Mouse (Mus musculus): ENCODE measurements around the gene Ubr4. TPM values are rescaled to one million over a fixed set of nuclear protein-coding genes. Genes with fewer than 3 reads are reported as not detected.

Ubr4 gene
- polyA plus RNA-seq, 1 experiment, result 130 TPM

GRCm38 (mm10) chr4:139336822-139337483, 15.5 kb upstream of the Ubr4 start:
- H3ac ChIP-seq (ENCODE audit: control insufficient read depth, insufficient read length), result no peak overlapping the region
- H3K4me2 ChIP-seq (ENCODE audit: low read depth), result no peak overlapping the region
- H3K4me3 ChIP-seq, result no peak overlapping the region
- H3K79me2 ChIP-seq (ENCODE audit: control insufficient read depth, insufficient read depth), result no peaks in the 10 kb centered on the region
- no peaks in the 10 kb centered on the region for H3K27me3 ChIP-seq (ENCODE audit: control insufficient read depth, insufficient read depth, insufficient read length)
- H3K36me3 ChIP-seq (ENCODE audit: control insufficient read depth, insufficient read depth), result no peaks in the 10 kb centered on the region
- TF ChIP-seq POLR2AphosphoS2 (IDR thresholded peaks at IDR 0.05; ENCODE audit: insufficient read length, low read depth), result no peak
- no peak for TF ChIP-seq E2F4 (IDR thresholded peaks at IDR 0.05; ENCODE audit: insufficient read depth)
- TF ChIP-seq MYOG (IDR thresholded peaks at IDR 0.05; ENCODE audit: control insufficient read depth in 1 of 3, insufficient read depth in 1 of 3, insufficient read length in 2 of 3, low read depth in 2 of 3), result no peak
- TF ChIP-seq SRF (IDR thresholded peaks at IDR 0.05; ENCODE audit: control insufficient read depth, insufficient read length, low read depth), result no peak
- no peak for TF ChIP-seq POLR2A (IDR thresholded peaks at IDR 0.05; ENCODE audit: insufficient read length, low read depth)
- TF ChIP-seq CEBPB (IDR thresholded peaks at IDR 0.05; ENCODE audit: insufficient read depth, poor library complexity, severe bottlenecking), result no peak
- no peak for TF ChIP-seq TCF12 (IDR thresholded peaks at IDR 0.05; ENCODE audit: insufficient read depth, poor library complexity, severe bottlenecking)
- no peak for TF ChIP-seq USF1 (IDR thresholded peaks at IDR 0.05; ENCODE audit: low read depth)
- TF ChIP-seq MYOD1 (IDR thresholded peaks at IDR 0.05; ENCODE audit: control insufficient read depth in 1 of 3, insufficient read length in 2 of 3, low read depth in 2 of 3), result no peak
- TF ChIP-seq REST (IDR thresholded peaks at IDR 0.05; ENCODE audit: insufficient read depth, insufficient read length), result no peak
- TF ChIP-seq MAX (IDR thresholded peaks at IDR 0.05; ENCODE audit: low read depth), result no peak
- no peak for TF ChIP-seq TCF3 (IDR thresholded peaks at IDR 0.05; ENCODE audit: insufficient read length, low read depth)

GRCm38 (mm10) chr4:139338145-139338544, 14.3 kb upstream of the Ubr4 start:
- Histone ChIP-seq H3K27me3 (ENCODE audit: control insufficient read depth, insufficient read depth, insufficient read length) (no peaks in the 10 kb centered on the region), H3K79me2 (ENCODE audit: control insufficient read depth, insufficient read depth) (no peaks in the 10 kb centered on the region), H3K36me3 (ENCODE audit: control insufficient read depth, insufficient read depth) (no peaks in the 10 kb centered on the region), H3ac (ENCODE audit: control insufficient read depth, insufficient read length) (no peak overlapping the region), H3K4me2 (ENCODE audit: low read depth) (no peak overlapping the region), H3K4me3 (no peak overlapping the region)
- TF ChIP-seq POLR2A (IDR thresholded peaks at IDR 0.05; ENCODE audit: insufficient read length, low read depth), result no peak
- TF ChIP-seq MYOG (IDR thresholded peaks at IDR 0.05; ENCODE audit: control insufficient read depth in 1 of 3, insufficient read depth in 1 of 3, insufficient read length in 2 of 3, low read depth in 2 of 3), result no peak
- no peak for TF ChIP-seq TCF12 (IDR thresholded peaks at IDR 0.05; ENCODE audit: insufficient read depth, poor library complexity, severe bottlenecking)
- no peak for TF ChIP-seq CEBPB (IDR thresholded peaks at IDR 0.05; ENCODE audit: insufficient read depth, poor library complexity, severe bottlenecking)
- no peak for TF ChIP-seq TCF3 (IDR thresholded peaks at IDR 0.05; ENCODE audit: insufficient read length, low read depth)
- TF ChIP-seq MYOD1 (IDR thresholded peaks at IDR 0.05; ENCODE audit: control insufficient read depth in 1 of 3, insufficient read length in 2 of 3, low read depth in 2 of 3), result no peak
- no peak for TF ChIP-seq E2F4 (IDR thresholded peaks at IDR 0.05; ENCODE audit: insufficient read depth)
- no peak for TF ChIP-seq MAX (IDR thresholded peaks at IDR 0.05; ENCODE audit: low read depth)
- no peak for TF ChIP-seq USF1 (IDR thresholded peaks at IDR 0.05; ENCODE audit: low read depth)
- TF ChIP-seq REST (IDR thresholded peaks at IDR 0.05; ENCODE audit: insufficient read depth, insufficient read length), result no peak
- TF ChIP-seq POLR2AphosphoS2 (IDR thresholded peaks at IDR 0.05; ENCODE audit: insufficient read length, low read depth), result no peak
- no peak for TF ChIP-seq SRF (IDR thresholded peaks at IDR 0.05; ENCODE audit: control insufficient read depth, insufficient read length, low read depth)

- Histone ChIP-seq H3K4me2 (ENCODE audit: low read depth) (no peak overlapping the region), H3K79me2 (ENCODE audit: control insufficient read depth, insufficient read depth) (no peaks in the 10 kb centered on the region), H3ac (ENCODE audit: control insufficient read depth, insufficient read length) (no peak overlapping the region), H3K4me3 (no peak overlapping the region), H3K36me3 (ENCODE audit: control insufficient read depth, insufficient read depth) (no peaks in the 10 kb centered on the region), H3K27me3 (ENCODE audit: control insufficient read depth, insufficient read depth, insufficient read length) (no peaks in the 10 kb centered on the region)
- no peak for TF ChIP-seq USF1 (IDR thresholded peaks at IDR 0.05; ENCODE audit: low read depth)
- no peak for TF ChIP-seq TCF3 (IDR thresholded peaks at IDR 0.05; ENCODE audit: insufficient read length, low read depth)
- TF ChIP-seq MAX (IDR thresholded peaks at IDR 0.05; ENCODE audit: low read depth), result no peak
- TF ChIP-seq POLR2AphosphoS2 (IDR thresholded peaks at IDR 0.05; ENCODE audit: insufficient read length, low read depth), result no peak
- TF ChIP-seq TCF12 (IDR thresholded peaks at IDR 0.05; ENCODE audit: insufficient read depth, poor library complexity, severe bottlenecking), result no peak
- TF ChIP-seq E2F4 (IDR thresholded peaks at IDR 0.05; ENCODE audit: insufficient read depth), result no peak
- TF ChIP-seq CEBPB (IDR thresholded peaks at IDR 0.05; ENCODE audit: insufficient read depth, poor library complexity, severe bottlenecking), result no peak
- TF ChIP-seq SRF (IDR thresholded peaks at IDR 0.05; ENCODE audit: control insufficient read depth, insufficient read length, low read depth), result no peak
- no peak for TF ChIP-seq POLR2A (IDR thresholded peaks at IDR 0.05; ENCODE audit: insufficient read length, low read depth)
- no peak for TF ChIP-seq MYOG (IDR thresholded peaks at IDR 0.05; ENCODE audit: control insufficient read depth in 1 of 3, insufficient read depth in 1 of 3, insufficient read length in 2 of 3, low read depth in 2 of 3)
- no peak for TF ChIP-seq REST (IDR thresholded peaks at IDR 0.05; ENCODE audit: insufficient read depth, insufficient read length)
- TF ChIP-seq MYOD1 (IDR thresholded peaks at IDR 0.05; ENCODE audit: control insufficient read depth in 1 of 3, insufficient read length in 2 of 3, low read depth in 2 of 3), result no peak
These were observed 11.6 kb upstream of the Ubr4 start for GRCm38 (mm10) chr4:139340835-139341234.

- H3K36me3 ChIP-seq (ENCODE audit: control insufficient read depth, insufficient read depth), result no peaks in the 10 kb centered on the region
- H3K4me2 ChIP-seq (ENCODE audit: low read depth), result no peak overlapping the region
- TF ChIP-seq MAX (IDR thresholded peaks at IDR 0.05; ENCODE audit: low read depth) (no peak), USF1 (IDR thresholded peaks at IDR 0.05; ENCODE audit: low read depth) (no peak), POLR2AphosphoS2 (IDR thresholded peaks at IDR 0.05; ENCODE audit: insufficient read length, low read depth) (no peak), SRF (IDR thresholded peaks at IDR 0.05; ENCODE audit: control insufficient read depth, insufficient read length, low read depth) (no peak), CEBPB (IDR thresholded peaks at IDR 0.05; ENCODE audit: insufficient read depth, poor library complexity, severe bottlenecking) (no peak), MYOD1 (IDR thresholded peaks at IDR 0.05; ENCODE audit: control insufficient read depth in 1 of 3, insufficient read length in 2 of 3, low read depth in 2 of 3) (no peak), REST (IDR thresholded peaks at IDR 0.05; ENCODE audit: insufficient read depth, insufficient read length) (no peak), MYOG (IDR thresholded peaks at IDR 0.05; ENCODE audit: control insufficient read depth in 1 of 3, insufficient read depth in 1 of 3, insufficient read length in 2 of 3, low read depth in 2 of 3) (no peak), POLR2A (IDR thresholded peaks at IDR 0.05; ENCODE audit: insufficient read length, low read depth) (no peak), TCF3 (IDR thresholded peaks at IDR 0.05; ENCODE audit: insufficient read length, low read depth) (no peak)
- H3K4me3 ChIP-seq, result no peak overlapping the region
- no peaks in the 10 kb centered on the region for H3K79me2 ChIP-seq (ENCODE audit: control insufficient read depth, insufficient read depth)
- H3ac ChIP-seq (ENCODE audit: control insufficient read depth, insufficient read length), result no peak overlapping the region
- no peaks in the 10 kb centered on the region for H3K27me3 ChIP-seq (ENCODE audit: control insufficient read depth, insufficient read depth, insufficient read length)
These were observed 10.7 kb upstream of the Ubr4 start for GRCm38 (mm10) chr4:139341556-139342233.
